Mouse (Mus musculus): ENCODE results near the gene Slx1b. TPM values are rescaled to one million over a fixed set of nuclear protein-coding genes. Genes with fewer than 3 reads are reported as not detected.
A peak's percentile ranks its signal among the peaks of the same experiment; 100 is the strongest.

The Slx1b gene
- polyA plus RNA-seq, 1 experiment = 9.5 TPM

GRCm38 (mm10) chr7:126681221-126681620 lies 14.4 kb downstream of the Slx1b start:
- Histone ChIP-seq H3K4me3 (ENCODE audit: control insufficient read depth, low read depth, low read length) (no peak overlapping the region), H3K4me1 (ENCODE audit: control insufficient read depth, insufficient read depth, low read length) (peaks cover 4% of the 10 kb centered on the region)

GRCm38 (mm10) chr7:126679683-126680082 lies 15.9 kb downstream of the Slx1b start:
- H3K4me1 ChIP-seq (ENCODE audit: control insufficient read depth, insufficient read depth, low read length) = peaks cover 4% of the 10 kb centered on the region
- TF ChIP-seq CTCF (IDR thresholded peaks at IDR 0.05; ENCODE audit: control insufficient read depth, insufficient read depth, insufficient replicate concordance, low read depth, low read length) (no peak), POLR2A (IDR thresholded peaks at IDR 0.05; ENCODE audit: control insufficient read depth, low read depth, low read length) (no peak)
- no peak overlapping the region for H3K27ac ChIP-seq (ENCODE audit: control insufficient read depth, insufficient read depth, low read depth, low read length)
- H3K36me3 ChIP-seq (ENCODE audit: control insufficient read depth, insufficient read depth, low read length) = no peaks in the 10 kb centered on the region
- no peak overlapping the region for H3K4me3 ChIP-seq (ENCODE audit: control insufficient read depth, low read depth, low read length)
- no peaks in the 10 kb centered on the region for H3K27me3 ChIP-seq (ENCODE audit: control insufficient read depth, insufficient read depth, low read length)

More at GRCm38 (mm10) chr7:126681221-126681620, 14.4 kb downstream of the Slx1b start:
- TF ChIP-seq CTCF (IDR thresholded peaks at IDR 0.05; ENCODE audit: control insufficient read depth, insufficient read depth, insufficient replicate concordance, low read depth, low read length) (no peak), POLR2A (IDR thresholded peaks at IDR 0.05; ENCODE audit: control insufficient read depth, low read depth, low read length) (no peak)
- H3K27ac ChIP-seq (ENCODE audit: control insufficient read depth, insufficient read depth, low read depth, low read length) = no peak overlapping the region
- no peaks in the 10 kb centered on the region for H3K27me3 ChIP-seq (ENCODE audit: control insufficient read depth, insufficient read depth, low read length)
- H3K36me3 ChIP-seq (ENCODE audit: control insufficient read depth, insufficient read depth, low read length) = no peaks in the 10 kb centered on the region

GRCm38 (mm10) chr7:126678545-126679341 lies 16.8 kb downstream of the Slx1b start:
- no peak overlapping the region for H3K27ac ChIP-seq (ENCODE audit: control insufficient read depth, insufficient read depth, low read depth, low read length)
- H3K4me3 ChIP-seq (ENCODE audit: control insufficient read depth, low read depth, low read length) = no peak overlapping the region
- H3K4me1 ChIP-seq (ENCODE audit: control insufficient read depth, insufficient read depth, low read length) = peaks cover 4% of the 10 kb centered on the region
- TF ChIP-seq POLR2A (IDR thresholded peaks at IDR 0.05; ENCODE audit: control insufficient read depth, low read depth, low read length) (no peak), CTCF (IDR thresholded peaks at IDR 0.05; ENCODE audit: control insufficient read depth, insufficient read depth, insufficient replicate concordance, low read depth, low read length) (no peak)
- no peaks in the 10 kb centered on the region for H3K27me3 ChIP-seq (ENCODE audit: control insufficient read depth, insufficient read depth, low read length)
- H3K36me3 ChIP-seq (ENCODE audit: control insufficient read depth, insufficient read depth, low read length) = no peaks in the 10 kb centered on the region

GRCm38 (mm10) chr7:126676631-126677220 lies 18.9 kb downstream of the Slx1b start:
- no peaks in the 10 kb centered on the region for H3K36me3 ChIP-seq (ENCODE audit: control insufficient read depth, insufficient read depth, low read length)
- H3K27ac ChIP-seq (ENCODE audit: control insufficient read depth, insufficient read depth, low read depth, low read length) = peak overlapping the region; percentile 69

GRCm38 (mm10) chr7:126676207-126676606 lies 19.4 kb downstream of the Slx1b start, which contains the start of gene Sult1a1:
Gene Sult1a1, minus strand, starts transcription at chr7:126676432.
- Histone ChIP-seq H3K4me3 (ENCODE audit: control insufficient read depth, low read depth, low read length) (peak within 1 kb of the TSS; percentile 14), H3K36me3 (ENCODE audit: control insufficient read depth, insufficient read depth, low read length) (no peaks in the 10 kb centered on the region)

More at GRCm38 (mm10) chr7:126676631-126677220, 18.9 kb downstream of the Slx1b start:
- no peaks in the 10 kb centered on the region for H3K27me3 ChIP-seq (ENCODE audit: control insufficient read depth, insufficient read depth, low read length)
- peaks cover 4% of the 10 kb centered on the region for H3K4me1 ChIP-seq (ENCODE audit: control insufficient read depth, insufficient read depth, low read length)
- H3K4me3 ChIP-seq (ENCODE audit: control insufficient read depth, low read depth, low read length) = no peak overlapping the region
- TF ChIP-seq POLR2A (IDR thresholded peaks at IDR 0.05; ENCODE audit: control insufficient read depth, low read depth, low read length) = no peak
- no peak for TF ChIP-seq CTCF (IDR thresholded peaks at IDR 0.05; ENCODE audit: control insufficient read depth, insufficient read depth, insufficient replicate concordance, low read depth, low read length)

GRCm38 (mm10) chr7:126675104-126675503 lies 20.5 kb downstream of the Slx1b start:
- peaks cover 4% of the 10 kb centered on the region for H3K4me1 ChIP-seq (ENCODE audit: control insufficient read depth, insufficient read depth, low read length)
- no peaks in the 10 kb centered on the region for H3K36me3 ChIP-seq (ENCODE audit: control insufficient read depth, insufficient read depth, low read length)
- H3K27ac ChIP-seq (ENCODE audit: control insufficient read depth, insufficient read depth, low read depth, low read length) = no peak overlapping the region
- no peak overlapping the region for H3K4me3 ChIP-seq (ENCODE audit: control insufficient read depth, low read depth, low read length)
- TF ChIP-seq POLR2A (IDR thresholded peaks at IDR 0.05; ENCODE audit: control insufficient read depth, low read depth, low read length) (no peak), CTCF (IDR thresholded peaks at IDR 0.05; ENCODE audit: control insufficient read depth, insufficient read depth, insufficient replicate concordance, low read depth, low read length) (no peak)
- H3K27me3 ChIP-seq (ENCODE audit: control insufficient read depth, insufficient read depth, low read length) = no peaks in the 10 kb centered on the region

More at GRCm38 (mm10) chr7:126676207-126676606, 19.4 kb downstream of the Slx1b start, which contains the start of gene Sult1a1:
- peaks cover 4% of the 10 kb centered on the region for H3K4me1 ChIP-seq (ENCODE audit: control insufficient read depth, insufficient read depth, low read length)
- H3K27me3 ChIP-seq (ENCODE audit: control insufficient read depth, insufficient read depth, low read length) = no peaks in the 10 kb centered on the region
- no peak for TF ChIP-seq POLR2A (IDR thresholded peaks at IDR 0.05; ENCODE audit: control insufficient read depth, low read depth, low read length)
- TF ChIP-seq CTCF (IDR thresholded peaks at IDR 0.05; ENCODE audit: control insufficient read depth, insufficient read depth, insufficient replicate concordance, low read depth, low read length) = no peak
- H3K27ac ChIP-seq (ENCODE audit: control insufficient read depth, insufficient read depth, low read depth, low read length) = peak within 1 kb of the TSS; percentile 83

- no peak overlapping the region for H3K4me3 ChIP-seq (ENCODE audit: control insufficient read depth, low read depth, low read length)
- H3K27me3 ChIP-seq (ENCODE audit: control insufficient read depth, insufficient read depth, low read length) = no peaks in the 10 kb centered on the region
- no peak overlapping the region for H3K27ac ChIP-seq (ENCODE audit: control insufficient read depth, insufficient read depth, low read depth, low read length)
- H3K36me3 ChIP-seq (ENCODE audit: control insufficient read depth, insufficient read depth, low read length) = no peaks in the 10 kb centered on the region
- TF ChIP-seq CTCF (IDR thresholded peaks at IDR 0.05; ENCODE audit: control insufficient read depth, insufficient read depth, insufficient replicate concordance, low read depth, low read length) = no peak
- no peak for TF ChIP-seq POLR2A (IDR thresholded peaks at IDR 0.05; ENCODE audit: control insufficient read depth, low read depth, low read length)
- peaks cover 4% of the 10 kb centered on the region for H3K4me1 ChIP-seq (ENCODE audit: control insufficient read depth, insufficient read depth, low read length)
These were observed 23.5 kb downstream of the Slx1b start for GRCm38 (mm10) chr7:126672111-126672510.

All from testis, adult 2 months (tissue).